Mouse (Mus musculus): Measurements from ENCODE around the gene Pomc. TPM values are rescaled to one million over a fixed set of nuclear protein-coding genes. Genes with fewer than 3 reads are reported as not detected.

The Pomc gene
- polyA plus RNA-seq, 1 experiment from 2014 or later = 24.1 TPM

- Histone ChIP-seq H3K36me3 (ENCODE audit: poor library complexity, severe bottlenecking) (no peaks in the 10 kb centered on the region), H3K9ac (no peak overlapping the region), H3K9me3 (replicated peaks) (no peaks in the 10 kb centered on the region), H3K4me1 (peaks cover 21% of the 10 kb centered on the region), H3K4me3 (no peak overlapping the region), H3K4me2 (no peak overlapping the region), H3K27ac (no peak overlapping the region), H3K27me3 (no peaks in the 10 kb centered on the region)
- ATAC-seq = no peak
- WGBS = 32% methylated on average over 4 of the region's 4 CpGs
These were observed 53.0 kb downstream of the Pomc start for GRCm38 (mm10) chr12:4007766-4008165.

DNA sequence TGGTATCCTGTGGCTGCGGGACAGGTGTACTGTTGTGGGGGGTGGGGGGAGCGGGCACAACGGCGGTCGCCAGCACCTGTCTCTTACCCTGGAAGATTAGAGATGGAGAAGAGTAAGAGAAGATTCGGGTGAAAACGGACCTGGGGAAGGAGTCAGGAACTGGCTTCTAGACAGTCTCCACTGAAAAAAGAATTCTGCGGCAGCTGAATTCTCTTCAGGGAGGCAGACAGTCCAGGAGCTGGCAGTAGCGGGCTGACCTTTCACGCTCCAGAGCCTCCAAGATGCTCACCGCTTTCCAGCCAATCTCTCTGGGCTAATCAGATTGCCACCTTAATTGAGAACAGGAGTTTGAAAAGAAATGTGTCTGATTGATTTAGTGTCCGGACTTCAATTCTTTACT is 54.0 kb downstream of the Pomc start:
- Histone ChIP-seq H3K36me3 (ENCODE audit: poor library complexity, severe bottlenecking) (no peaks in the 10 kb centered on the region), H3K27ac (peak overlapping the region; percentile 8; the same call in 1 of the 2 replicates), H3K9ac (no peak overlapping the region), H3K27me3 (no peaks in the 10 kb centered on the region), H3K9me3 (replicated peaks) (no peaks in the 10 kb centered on the region), H3K4me2 (no peak overlapping the region), H3K4me3 (no peak overlapping the region), H3K4me1 (peaks cover 21% of the 10 kb centered on the region)
- WGBS = 44% methylated on average over 12 of the region's 12 CpGs
- ATAC-seq = no peak

Other genes with a start within 250 kb of the Pomc start
- gene Dnmt3a, start 148.9 kb upstream of the Pomc start, polyA plus RNA-seq (2015; fragmentation: Nextera tagmentation; extraction: Ambion mirVana) = 98.5 and 110 TPM in 2 replicates
- 20.7 and 24.4 TPM in 2 replicates for gene Efr3b, start 84.0 kb downstream of the Pomc start, polyA plus RNA-seq (2015; fragmentation: Nextera tagmentation; extraction: Ambion mirVana)
- gene Dnajc27, start 127.6 kb downstream of the Pomc start, polyA plus RNA-seq (2015; fragmentation: Nextera tagmentation; extraction: Ambion mirVana) = 9.6 and 12.9 TPM in 2 replicates
- 6.4 and 7.6 TPM in 2 replicates for gene Adcy3, start 178.2 kb downstream of the Pomc start, polyA plus RNA-seq (2015; fragmentation: Nextera tagmentation; extraction: Ambion mirVana)

Measured in forebrain, embryonic 13.5 days (tissue).